Mouse (Mus musculus) right cerebral cortex, postnatal 36 days (tissue): ENCODE measurements around the gene Large2.
"Not testable (repeated sequence)": the region's sequence is repeated elsewhere in the genome, so short reads cannot be mapped to it uniquely, and the experiment has no call there.

Experiments
- DNase-seq, 2 experiments: peaks; one replicate each; pipeline ENCODE4 v3.0.0; 2022; ENCODE audit warnings: low spot score in 2 of 2, mixed read lengths in 1 of 2

The Large2 gene

DNA sequence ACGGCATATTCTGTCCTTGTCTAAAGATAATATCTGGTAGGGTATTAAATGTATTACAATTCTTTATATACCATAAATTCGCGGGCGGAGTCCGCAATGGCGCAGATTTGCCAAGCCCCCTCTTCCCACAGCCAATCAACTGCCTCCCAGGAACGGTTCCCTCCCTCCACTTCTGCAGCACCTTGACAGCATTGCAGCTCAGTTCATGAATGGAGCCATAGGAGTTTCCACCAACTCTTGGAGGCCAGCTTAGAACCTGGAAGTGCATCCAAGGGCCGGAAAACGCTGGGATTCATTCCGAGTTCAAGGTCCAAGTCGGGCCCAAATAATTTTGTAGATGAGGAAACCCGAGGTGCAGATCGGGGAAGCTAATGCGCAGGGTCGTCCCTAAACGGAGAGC, at the start of gene Large2, which contains the start of gene Pex16:
Gene Large2, minus strand, starts transcription at position 356 of the 400 bp plus-strand sequence.
Gene Pex16, plus strand, starts transcription at position 163 of the 400 bp plus-strand sequence.
- DNase-seq, result peak in 1 of 2 experiments; percentile 57

DNA sequence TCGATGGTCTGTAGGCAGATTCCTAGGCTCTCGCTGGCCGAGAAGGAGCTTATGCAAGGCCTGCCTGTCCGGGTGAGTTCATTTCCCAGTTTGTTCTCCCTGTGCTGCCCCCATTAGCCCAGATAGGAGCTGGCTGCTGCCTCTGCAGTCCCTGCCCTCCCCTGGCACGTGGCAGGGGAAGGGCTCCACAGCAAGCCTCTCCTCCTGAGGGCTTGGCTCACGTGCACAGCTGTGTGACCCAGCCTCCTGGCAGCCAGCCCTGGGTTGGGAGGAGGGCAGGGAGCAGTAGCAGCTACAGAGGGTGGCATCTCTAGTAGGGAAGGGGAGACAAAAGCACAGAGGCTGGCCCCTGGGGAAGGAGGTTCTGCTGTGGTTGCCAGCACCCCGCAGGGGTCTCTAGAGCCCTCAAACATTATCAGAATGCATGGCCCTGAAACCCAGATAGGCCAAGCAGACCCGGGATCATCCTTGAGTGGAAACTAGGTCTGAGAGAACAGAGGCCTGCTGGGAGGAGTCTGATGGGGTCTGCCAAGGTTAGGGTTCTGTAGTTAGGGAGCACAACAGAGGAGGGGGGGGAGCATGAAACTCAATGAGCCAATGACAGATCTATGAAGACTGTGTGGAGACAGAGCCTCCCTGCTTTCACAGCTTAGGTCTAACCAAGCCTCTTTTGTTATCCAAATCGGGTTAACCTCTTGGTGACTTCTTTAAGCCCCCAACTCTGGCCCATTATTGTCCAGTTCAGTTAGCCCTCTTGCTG, 49.2 kb upstream of the Large2 start:
- peak; percentile 79 to 84 for DNase-seq

DNA sequence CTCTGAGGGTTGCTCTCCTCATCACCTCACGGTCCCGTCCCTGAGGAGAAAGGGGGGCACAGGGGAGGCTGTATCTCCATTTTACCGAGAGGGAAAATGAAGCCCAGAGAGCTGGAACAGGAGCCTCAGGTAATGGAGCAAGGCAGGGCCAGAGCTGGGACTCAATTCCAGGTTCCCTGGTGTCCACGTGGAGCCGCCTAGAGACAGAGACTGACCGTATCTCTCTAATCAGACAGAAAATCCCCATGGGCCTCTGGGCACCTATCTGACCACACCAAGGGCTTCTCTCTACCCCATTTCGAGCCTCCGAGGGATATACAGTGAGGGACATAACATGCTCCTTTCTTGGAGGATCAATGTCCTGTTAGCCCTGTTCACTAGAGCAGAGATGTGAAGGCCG, 48.5 kb upstream of the Large2 start:
- no peak for DNase-seq

DNA sequence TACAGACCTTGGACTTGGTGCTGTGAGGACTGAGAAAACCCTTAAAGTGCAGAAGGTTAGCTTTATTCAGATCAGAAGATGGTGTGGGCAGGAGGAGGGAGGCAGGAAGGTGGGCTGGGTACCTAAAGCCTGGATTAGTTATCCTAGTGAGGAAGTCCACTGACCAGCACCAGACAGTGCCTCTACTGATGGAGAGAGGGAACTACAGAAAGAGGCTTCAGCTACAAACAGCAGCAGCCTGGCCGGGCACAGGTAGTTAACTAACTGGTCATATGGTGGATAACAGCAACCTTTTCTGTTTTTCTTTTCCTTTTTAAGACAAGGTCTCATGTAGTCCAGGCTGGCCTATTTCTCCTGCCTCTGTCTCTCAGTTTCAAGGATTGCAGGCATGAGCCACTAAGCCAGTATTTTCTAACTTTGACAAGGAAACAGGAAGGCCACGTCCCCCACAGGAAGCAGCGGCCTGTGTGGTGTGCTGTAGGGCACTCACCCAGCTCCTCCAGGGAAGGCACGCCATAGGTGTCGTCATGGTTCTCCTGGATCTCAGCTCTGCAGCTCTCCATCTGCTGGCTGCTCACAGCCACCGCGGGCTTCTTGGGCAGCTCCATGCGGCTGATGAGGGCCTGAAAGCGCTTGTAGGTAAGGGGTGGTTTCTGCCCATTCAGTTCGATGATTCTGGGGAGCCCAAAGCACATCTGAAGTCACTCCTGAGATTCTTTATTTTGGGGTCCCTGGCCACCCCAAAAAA, 47.9 kb upstream of the Large2 start:
- DNase-seq, result no peak

DNA sequence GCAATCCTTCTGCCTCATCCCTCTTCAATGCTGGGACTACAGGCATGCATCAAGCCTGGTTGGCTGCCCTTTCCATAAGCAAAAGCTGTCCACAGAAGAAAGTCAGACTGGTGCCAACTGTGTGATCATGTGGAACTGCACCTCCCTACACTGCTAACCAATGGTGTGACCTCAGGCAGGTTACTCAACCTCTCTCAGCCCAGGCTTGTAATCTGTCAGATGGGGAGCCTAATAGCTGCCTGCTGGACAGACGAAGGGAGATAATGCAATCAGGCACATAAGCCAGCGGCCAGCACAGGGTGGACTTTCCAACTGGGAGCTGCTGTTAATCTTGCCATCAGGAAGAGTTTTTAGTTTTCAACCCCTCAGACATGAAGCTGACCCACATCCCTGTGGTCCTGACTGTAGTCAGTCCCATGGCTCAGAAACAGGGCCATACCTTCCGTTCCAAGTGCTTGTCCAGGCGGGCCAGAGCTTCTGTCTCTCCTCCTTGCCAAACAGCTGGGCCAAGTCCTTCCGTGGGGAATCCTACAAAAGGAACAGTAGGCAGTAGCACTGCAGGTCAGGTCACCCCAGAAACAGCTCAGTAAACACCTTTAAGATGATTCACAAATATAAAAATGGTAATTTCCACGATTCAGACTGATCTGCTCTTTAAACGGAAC, 47.2 kb upstream of the Large2 start:
- DNase-seq, result no peak

DNA sequence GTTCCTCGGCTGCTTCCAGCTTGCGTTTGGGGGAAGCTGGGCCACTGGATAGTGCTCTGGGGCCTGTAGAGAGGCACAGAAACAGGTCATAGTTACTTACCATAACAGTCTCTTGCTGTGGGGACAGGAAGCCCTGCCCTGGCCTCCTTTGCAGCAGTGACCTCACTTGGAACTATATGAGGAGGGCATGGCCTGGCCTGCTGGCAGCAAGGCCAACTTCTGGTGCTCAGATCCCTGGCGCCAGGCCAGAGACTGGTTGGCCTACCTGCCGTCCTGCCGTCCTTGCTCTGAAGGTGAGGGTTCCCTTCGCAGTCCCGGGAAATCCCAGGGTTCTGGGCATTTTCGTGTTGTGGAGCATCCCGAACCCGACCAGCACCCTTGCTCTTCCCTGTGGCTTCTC, 37.0 kb upstream of the Large2 start:
- no peak for DNase-seq

DNA sequence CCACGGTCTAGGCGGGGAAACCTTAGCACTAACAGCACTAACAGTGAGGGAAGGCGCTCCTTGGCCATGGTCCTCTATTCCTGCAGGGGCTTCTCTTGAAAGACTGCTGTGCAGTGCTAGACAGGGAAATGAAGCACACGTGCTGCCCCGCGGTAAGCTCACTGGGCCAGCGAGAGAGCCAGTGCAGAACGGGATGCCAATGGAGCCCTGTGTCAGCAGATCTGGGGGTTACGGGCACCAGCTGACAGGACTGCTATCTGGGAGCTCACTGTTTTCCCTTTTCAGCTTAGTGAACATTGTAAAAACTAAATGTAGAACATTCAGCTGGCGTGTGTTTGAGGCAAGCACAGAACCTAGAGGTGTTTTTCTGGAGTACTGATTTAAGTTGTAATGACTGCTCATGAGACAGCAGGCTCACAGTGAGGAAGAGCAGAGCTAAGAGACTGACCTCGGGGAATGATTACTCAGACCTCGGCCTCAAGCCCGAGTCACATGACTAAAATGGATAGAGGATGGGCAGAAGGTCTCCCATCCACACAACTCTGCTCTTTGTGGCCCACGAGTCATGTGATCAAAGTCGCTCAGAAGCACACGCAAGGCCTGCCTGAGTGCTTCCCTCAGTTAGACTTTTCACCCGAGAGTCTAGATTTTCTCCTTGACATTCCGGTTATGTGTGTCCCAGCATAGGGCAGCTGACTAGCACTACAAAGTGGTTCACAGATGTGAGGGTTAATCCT, 33.8 kb upstream of the Large2 start:
- no peak for DNase-seq

DNA sequence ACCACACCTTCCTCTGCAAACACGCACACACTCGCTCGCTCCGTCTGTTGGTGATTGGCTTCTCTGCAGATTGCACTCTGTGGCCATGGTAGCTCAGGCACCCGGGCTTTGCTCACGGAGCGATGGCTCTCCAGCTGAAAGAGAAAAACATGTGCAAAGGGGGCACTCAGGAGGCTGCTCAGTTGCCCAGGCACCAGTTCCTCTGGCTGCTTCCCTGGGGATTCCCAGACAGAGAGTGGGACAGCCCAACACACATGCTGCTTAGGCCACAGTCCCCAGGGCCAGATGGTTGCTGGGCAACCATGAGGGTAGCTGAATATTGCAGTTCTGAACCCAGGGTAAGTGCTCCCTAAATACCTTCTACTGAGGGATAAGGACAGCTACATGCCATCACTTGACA, 31.0 kb upstream of the Large2 start:
- DNase-seq, result no peak

DNA sequence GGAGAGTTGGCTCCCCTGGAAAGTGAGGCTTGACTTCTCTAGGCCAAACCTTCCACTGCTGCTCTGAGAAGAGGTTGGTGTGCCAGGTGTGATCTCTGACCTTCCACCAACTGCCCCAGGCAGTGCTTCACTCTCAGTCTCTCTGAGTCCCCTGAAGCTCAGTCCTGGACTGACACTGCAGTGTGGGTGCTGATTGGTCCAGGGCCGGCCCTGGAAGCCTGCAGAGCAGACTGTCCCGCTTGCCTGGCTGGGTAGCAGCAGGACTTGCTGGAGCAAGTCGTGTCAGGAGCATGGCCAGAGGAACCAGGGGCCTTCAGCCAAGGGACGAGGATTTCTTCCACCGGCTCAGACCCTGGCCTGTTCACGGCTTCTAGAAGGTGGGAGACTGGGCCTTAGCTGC, 30.1 kb upstream of the Large2 start:
- no peak for DNase-seq

DNA sequence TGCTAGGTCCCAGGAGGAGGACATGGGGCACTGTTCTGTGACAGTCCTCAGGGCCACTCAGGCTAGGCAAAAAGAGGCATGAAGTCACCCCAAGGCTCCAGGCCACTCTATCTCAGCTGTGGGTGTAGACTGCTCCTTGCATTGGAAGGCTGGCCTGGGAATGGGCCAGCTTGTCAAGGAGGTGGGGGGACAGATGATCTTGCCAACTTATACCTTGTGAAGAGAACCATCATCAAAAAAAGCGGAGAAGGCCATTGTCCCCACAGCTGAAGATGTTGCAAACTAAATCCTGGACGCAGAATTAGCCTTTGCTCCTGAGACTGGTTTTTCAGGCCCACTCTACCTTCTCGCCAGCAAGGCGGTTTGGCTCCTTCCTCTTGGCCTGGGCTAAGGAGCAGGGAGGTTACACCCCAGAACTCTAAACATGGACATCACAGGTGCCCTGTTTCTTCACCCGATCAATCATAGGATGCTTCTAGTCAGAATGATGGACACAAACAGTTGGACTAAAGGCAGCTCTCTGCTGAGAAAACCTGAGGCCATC, 29.2 kb upstream of the Large2 start:
- no peak for DNase-seq

DNA sequence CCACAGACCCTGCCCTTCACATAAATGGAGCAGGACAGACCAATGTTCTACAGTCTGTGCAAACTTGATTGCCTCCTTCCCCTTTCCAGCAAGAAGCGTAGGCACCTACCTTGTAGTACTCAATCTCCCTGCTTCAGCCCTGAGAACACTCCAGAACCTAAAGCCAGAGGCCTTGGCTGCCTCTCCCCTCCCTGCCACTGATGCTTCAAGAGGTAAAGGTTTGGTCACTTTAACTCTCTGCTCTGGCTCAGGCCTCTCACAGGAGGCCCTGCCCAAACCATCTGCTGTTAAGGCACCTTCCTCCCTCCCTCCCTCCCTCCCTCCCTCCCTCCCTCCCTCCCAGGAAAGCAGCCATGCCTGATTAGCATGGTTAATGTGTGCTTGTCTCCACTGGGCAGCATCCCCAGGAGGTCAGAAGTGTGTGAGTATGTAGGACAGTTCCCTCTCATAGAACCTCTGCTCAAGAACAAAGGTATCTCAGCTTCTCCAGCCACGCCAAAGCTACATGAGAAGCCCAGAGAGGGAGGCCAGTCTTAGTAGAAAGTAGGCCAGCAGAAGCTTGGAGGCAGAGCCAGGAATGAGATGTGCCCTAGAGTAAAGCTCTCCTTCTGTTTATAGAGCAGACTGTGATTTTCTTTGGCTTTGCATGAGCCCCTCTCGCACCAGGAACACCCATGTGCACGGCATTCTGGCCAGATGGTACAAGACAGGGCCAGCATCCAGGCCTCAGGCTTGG, 28.1 kb upstream of the Large2 start:
- peak in 1 of 2 experiments; percentile 54 for DNase-seq

DNA sequence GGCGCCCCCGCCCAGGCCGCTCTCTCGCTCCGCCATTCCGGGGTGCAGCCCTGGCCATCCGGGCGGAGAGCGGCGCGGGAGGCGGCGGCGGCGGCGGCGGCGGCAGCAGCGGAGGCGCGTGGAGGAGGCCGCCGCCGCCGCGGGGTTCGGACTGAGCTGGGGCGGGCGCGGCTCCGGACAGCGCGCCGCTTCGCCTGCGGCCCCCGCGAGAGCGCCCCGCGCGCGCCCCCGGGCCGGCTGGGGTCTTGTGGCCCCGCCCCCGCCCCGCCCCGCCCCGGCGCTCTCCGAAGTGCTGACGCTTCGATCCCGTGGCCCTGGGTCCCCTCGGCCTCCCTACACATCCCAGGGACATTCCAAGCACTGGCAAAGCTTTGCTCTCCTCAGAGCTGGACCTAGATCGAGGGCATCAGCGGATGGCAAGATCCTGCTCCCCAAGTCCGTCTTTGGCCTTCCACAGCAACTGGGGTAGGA, 26.5 kb upstream of the Large2 start, which contains the start of gene Mapk8ip1:
Gene Mapk8ip1, minus strand, starts transcription at position 173 of the 471 bp plus-strand sequence.
- DNase-seq, result no peak

DNA sequence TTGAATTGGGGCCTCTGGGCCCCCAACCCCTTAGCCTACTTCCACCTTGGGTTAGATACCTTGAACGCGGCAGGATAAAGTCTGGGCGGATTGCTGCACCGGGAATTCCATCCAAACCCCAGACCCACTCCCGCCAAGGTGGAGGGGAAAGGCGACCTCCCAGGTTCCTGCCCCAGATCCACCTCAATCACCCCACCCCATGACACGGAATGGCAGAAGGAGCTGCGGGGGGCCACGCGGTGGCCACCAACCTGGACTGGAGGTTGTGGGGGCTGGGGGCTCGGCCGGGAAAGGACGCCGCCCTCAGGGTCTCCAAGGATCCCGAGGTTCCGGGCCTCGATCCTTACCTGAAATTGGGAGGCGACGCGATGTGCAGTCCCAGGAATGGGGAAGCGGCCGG, 26.0 kb upstream of the Large2 start:
- no peak for DNase-seq

DNA sequence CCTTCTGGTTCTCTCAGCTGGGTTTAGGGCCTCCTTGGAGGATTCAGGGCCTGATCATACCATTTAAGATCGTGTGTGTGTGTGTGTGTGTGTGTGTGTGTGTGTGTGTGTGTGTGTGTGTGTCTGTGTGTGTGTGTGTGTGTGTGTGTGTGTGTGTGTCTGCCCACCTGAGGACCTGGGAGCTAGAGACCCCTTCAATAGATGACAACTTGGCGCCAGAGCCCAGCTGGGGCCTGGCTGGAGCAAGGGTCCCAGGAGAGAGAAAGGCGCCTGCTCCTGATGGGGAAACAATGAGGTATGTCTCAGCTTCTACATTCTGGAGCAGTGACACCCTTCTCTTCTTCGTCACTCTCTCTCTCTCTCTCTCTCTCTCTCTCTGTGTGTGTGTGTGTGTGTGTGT, 25.2 kb upstream of the Large2 start:
- not testable (repeated sequence) for DNase-seq

DNA sequence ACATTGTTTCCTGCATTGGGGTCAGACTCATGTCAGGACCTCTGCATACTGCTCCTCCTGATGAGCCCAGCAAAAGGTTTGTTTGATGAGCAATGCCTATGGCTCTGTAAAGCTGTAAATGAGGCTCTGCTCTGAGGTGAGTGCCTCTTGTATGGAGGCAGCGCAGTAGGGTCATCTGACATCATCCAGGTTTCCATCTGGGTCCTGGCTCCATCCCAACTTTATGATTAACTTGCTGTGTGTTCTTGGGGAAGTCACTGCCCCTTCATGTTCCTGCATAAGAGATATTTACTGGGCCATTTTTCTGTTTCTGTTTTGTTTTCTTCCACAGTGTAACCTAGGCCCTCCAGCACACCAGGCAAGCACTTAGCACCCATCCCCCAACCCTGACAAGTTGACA, 22.8 kb upstream of the Large2 start:
- DNase-seq, result no peak

DNA sequence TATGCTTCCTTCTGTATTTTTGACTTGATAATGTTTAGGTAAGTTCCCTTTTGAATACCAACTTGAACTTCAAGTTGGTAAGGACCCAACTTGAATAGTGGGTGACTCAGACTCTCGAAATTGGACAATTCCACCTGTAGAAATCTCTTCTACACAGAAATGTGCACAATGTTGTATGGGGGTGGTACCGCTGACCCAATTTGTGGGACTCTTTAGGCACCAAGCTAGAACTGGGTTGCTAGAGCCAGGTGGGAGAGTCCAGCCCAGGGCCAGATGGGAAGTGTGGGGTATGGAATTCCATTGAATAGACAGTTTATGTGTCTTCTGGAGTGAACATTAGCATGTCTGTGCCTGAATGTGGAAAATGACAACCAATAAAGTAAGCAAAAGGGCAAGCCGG, 20.9 kb upstream of the Large2 start:
- DNase-seq, result no peak

DNA sequence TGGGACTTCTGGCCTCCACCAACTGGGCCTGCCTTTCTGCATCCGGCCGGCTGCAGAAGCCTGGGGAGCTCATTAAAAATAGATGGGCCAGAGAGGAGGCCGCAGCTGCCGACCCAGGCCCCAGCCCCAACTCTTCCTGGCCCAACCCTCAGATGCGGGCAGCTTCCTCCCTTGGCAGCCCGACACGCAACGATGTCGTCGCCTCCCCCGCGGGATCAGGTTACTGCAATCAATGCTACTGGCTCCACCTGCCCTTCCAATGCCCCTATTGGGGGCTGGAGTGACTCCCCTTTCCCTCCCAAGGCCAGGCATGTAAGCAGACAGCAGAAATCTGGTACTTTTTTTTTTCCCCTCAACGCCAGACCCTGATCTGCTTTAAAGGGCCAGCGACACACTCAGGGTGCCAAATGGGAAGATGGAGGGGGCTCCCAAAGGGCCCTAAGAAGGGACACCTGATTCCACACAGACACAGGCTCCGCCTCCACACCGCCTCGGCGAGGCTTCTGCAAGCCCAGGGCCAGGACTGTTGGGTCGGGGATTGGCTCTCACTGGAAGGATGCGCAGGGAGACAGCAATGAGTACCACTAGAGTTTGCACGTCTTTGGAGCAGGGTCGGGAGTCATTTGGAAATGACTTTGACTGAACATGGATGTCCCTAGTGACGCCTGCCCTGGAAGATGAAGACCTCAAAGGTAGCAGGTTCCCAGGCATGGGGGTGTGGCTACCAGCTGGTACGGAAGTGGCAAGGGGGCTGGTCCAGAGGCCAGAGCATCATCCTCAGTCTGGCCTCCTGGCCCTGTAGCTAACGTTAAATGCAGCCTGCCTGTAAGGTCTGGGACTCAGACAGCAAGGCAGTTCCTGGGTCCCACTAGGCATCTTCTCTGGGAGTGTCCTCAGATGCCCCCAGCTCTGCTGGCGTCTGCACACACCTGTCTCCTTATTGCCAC, 17.9 kb upstream of the Large2 start:
- DNase-seq, result no peak

DNA sequence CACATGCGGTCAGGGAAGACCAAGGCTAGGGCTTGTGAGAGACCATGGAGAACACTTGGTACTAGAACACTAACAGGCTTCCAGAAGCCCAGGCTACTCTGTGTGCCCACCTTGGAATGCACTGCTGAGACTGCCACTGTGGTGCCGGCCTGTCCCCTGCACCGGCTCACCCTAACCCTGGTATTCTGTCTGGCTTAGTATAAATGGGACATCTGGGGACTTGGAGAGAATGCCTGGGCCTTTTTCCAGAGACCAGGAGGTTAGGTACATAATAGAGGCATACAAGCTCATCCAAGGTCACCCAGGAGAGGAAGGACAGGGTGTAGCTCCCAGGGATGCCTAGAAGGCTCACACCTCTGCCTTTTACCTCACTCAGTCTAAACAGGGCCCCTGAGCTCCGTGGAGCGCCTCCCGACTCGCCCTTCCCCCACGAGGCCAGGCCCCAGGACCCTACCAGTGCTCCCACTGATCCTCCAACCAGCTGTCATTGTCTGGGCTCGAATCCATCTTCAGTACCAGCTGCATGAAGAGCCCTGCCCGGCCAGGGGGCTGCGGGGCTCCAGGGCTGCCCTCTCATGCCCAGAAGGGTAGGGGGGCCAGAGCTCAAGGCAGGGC, 17.1 kb upstream of the Large2 start:
- DNase-seq, result no peak

DNA sequence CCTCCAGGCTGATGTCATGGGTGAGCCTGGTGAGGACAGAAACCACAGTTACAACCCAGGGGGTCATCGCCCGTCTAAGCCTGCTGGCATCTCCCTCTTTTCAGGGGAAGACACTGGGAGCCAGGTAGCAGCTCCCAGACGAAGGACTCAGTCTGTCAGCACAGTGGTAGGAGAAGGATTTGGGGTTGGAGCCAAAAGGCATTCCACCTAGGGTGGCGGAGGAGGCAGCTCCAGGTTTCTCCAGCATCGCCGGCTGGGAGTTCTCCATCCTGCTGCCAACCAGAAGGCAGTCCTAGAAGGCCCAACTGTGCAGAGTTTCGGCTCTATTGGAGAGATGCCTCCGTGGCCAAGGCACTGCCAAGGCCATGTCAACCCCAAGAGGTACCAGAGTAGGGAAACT, 16.4 kb upstream of the Large2 start:
- no peak for DNase-seq
